Mouse (Mus musculus): ENCODE results near the gene Edem1. TPM values are rescaled to one million over a fixed set of nuclear protein-coding genes. Genes with fewer than 3 reads are reported as not detected.

Gene Edem1
- polyA plus RNA-seq, 1 experiment from 2014 or later = 44.7 TPM

DNA sequence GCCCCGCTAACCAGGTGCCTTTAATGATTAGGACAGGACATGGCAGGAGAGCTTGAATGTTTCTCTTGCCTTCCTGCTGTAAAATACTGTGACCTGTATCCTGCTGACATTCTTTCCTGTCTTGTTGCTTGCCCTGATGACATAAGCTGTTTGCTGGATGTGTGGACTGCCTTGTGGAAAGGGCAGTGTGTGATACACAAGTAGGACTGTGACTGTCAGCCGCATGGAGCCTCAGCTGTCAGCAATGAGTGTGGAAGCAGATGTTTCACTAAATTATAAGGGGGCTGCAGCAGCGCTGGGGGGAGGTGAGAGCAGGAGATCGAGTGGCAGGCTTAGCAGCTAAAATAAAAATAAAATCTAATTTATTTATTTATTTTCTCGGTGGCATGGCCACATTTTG is 56.2 kb downstream of the Edem1 start:
- Histone ChIP-seq H3K36me3 (no peaks in the 10 kb centered on the region), H3K9me3 (no peaks in the 10 kb centered on the region), H3K9ac (no peak overlapping the region), H3K27me3 (replicated peaks) (no peaks in the 10 kb centered on the region), H3K4me1 (replicated peaks) (no peaks in the 10 kb centered on the region), H3K4me3 (replicated peaks) (no peak overlapping the region), H3K4me2 (replicated peaks) (no peak overlapping the region), H3K27ac (no peak overlapping the region)
- no peak for ATAC-seq
- 63% methylated on average over 5 of the region's 5 CpGs for WGBS

DNA sequence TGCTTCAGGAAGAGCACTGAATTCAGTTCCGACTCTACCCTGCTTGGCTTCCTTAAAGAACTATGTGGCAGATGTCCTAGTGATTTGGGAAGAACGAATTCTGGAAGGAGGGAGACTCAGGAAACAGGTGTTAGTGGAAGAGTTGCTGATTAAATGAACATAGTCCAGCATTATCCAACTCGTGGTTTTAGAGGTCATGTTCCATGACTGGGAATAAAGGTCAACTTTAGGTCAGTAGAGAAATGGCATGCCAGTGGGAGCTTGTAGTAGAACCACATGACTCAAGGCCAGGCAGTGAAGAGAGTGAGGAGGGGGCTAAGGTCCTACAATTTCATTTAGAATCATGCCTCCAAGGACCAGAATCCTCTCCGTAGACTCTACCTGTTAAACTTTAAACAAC is 57.9 kb downstream of the Edem1 start:
- Histone ChIP-seq H3K27me3 (replicated peaks) (no peaks in the 10 kb centered on the region), H3K4me3 (replicated peaks) (no peak overlapping the region), H3K9ac (no peak overlapping the region), H3K9me3 (no peaks in the 10 kb centered on the region), H3K27ac (no peak overlapping the region), H3K4me2 (replicated peaks) (no peak overlapping the region), H3K36me3 (no peaks in the 10 kb centered on the region), H3K4me1 (replicated peaks) (no peaks in the 10 kb centered on the region)
- WGBS = 59% methylated on average over 4 of the region's 4 CpGs
- ATAC-seq = no peak

DNA sequence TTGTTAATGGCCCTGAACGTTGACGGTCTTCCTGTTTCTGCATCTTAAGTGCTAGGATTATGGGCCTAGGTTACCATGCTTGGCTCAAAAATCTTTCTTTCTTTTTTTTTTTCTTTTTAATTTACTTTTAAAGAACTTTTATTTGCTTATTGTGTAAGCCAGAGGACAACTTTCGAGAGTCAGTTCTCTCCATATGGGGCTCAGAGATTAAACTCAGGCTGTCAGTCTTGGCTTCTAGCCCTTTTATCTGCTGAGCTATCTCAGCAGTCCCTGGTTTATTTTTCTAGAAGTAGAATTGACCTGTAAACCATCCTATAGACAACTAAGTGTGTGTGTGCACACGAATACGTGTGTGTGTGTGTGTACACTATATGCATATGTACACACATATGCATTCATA is 64.1 kb downstream of the Edem1 start:
- no peaks in the 10 kb centered on the region for H3K4me1 ChIP-seq (replicated peaks)
- H3K4me2 ChIP-seq (replicated peaks) = no peak overlapping the region
- H3K36me3 ChIP-seq = no peaks in the 10 kb centered on the region
- H3K9me3 ChIP-seq = no peaks in the 10 kb centered on the region
- no peak overlapping the region for H3K4me3 ChIP-seq (replicated peaks)
- H3K9ac ChIP-seq = no peak overlapping the region
- no peaks in the 10 kb centered on the region for H3K27me3 ChIP-seq (replicated peaks)
- H3K27ac ChIP-seq = no peak overlapping the region
- 79% methylated on average over 5 of the region's 5 CpGs for WGBS
- ATAC-seq = no peak

GRCm38 (mm10) chr6:108895129-108895528 is 66.7 kb downstream of the Edem1 start:
- no peak for ATAC-seq
- Histone ChIP-seq H3K4me2 (replicated peaks) (no peak overlapping the region), H3K27ac (no peak overlapping the region), H3K36me3 (no peaks in the 10 kb centered on the region), H3K9ac (no peak overlapping the region), H3K27me3 (replicated peaks) (no peaks in the 10 kb centered on the region), H3K4me1 (replicated peaks) (no peaks in the 10 kb centered on the region), H3K4me3 (replicated peaks) (no peak overlapping the region), H3K9me3 (no peaks in the 10 kb centered on the region)
- WGBS = 80% methylated on average over 2 of the region's 2 CpGs

GRCm38 (mm10) chr6:108895976-108896375 is 67.5 kb downstream of the Edem1 start:
- no peak overlapping the region for H3K27ac ChIP-seq
- WGBS = 95% methylated on average over 3 of the region's 3 CpGs
- no peak overlapping the region for H3K4me3 ChIP-seq (replicated peaks)
- no peaks in the 10 kb centered on the region for H3K4me1 ChIP-seq (replicated peaks)
- H3K27me3 ChIP-seq (replicated peaks) = no peaks in the 10 kb centered on the region
- ATAC-seq = no peak
- no peak overlapping the region for H3K9ac ChIP-seq
- H3K36me3 ChIP-seq = no peaks in the 10 kb centered on the region
- no peak overlapping the region for H3K4me2 ChIP-seq (replicated peaks)
- no peaks in the 10 kb centered on the region for H3K9me3 ChIP-seq

- H3K9ac ChIP-seq = no peak overlapping the region
- H3K4me2 ChIP-seq (replicated peaks) = no peak overlapping the region
- no peak overlapping the region for H3K4me3 ChIP-seq (replicated peaks)
- no peaks in the 10 kb centered on the region for H3K27me3 ChIP-seq (replicated peaks)
- no peaks in the 10 kb centered on the region for H3K36me3 ChIP-seq
- no peaks in the 10 kb centered on the region for H3K4me1 ChIP-seq (replicated peaks)
- no peak for ATAC-seq
- no peaks in the 10 kb centered on the region for H3K9me3 ChIP-seq
- no peak overlapping the region for H3K27ac ChIP-seq
- WGBS = 84% methylated on average over 8 of the region's 8 CpGs
Observed at GRCm38 (mm10) chr6:108896525-108897087, 68.2 kb downstream of the Edem1 start.

DNA sequence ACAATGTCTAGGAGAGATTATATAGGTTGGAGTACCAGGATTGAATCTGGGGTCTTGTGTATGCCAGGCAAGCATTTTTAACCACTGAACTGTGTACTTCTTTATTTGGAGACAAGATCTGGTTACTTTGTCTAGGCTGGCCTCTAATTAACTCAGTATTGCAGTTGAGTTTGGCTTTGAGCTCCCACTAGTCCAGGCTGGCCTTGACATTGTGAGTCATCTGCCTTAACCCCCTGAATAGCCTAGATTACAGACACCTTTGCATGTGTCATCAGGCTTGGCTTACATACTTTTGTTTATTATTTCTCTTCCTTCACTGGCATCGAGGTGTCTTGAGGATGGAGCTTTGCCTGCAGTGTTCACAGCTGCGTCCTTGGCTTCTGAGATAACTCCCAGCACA is 70.8 kb downstream of the Edem1 start:
- H3K4me2 ChIP-seq (replicated peaks) = no peak overlapping the region

DNA sequence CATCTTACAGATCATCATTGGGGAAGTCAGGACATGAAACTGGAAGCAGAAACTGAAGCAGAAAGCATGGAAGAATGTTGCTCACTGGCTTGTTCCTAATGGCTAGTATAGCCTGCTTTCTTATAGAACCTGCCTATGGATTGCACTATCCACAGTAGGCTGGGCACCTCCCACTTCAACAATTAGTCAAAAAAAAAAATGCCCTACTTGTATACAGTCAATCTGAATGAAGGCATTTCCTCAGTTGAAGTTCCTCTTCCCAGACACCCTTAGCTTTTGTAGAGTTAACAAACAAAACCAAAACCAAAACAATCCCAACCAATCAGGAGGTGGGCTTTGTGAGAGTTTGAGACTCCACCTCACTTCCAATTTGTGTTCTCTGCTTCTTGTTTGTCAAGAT is 73.7 kb downstream of the Edem1 start:
- H3K27me3 ChIP-seq (replicated peaks) = no peaks in the 10 kb centered on the region
- H3K4me1 ChIP-seq (replicated peaks) = no peaks in the 10 kb centered on the region
- H3K4me2 ChIP-seq (replicated peaks) = no peak overlapping the region
- H3K9me3 ChIP-seq = no peaks in the 10 kb centered on the region
- no peaks in the 10 kb centered on the region for H3K36me3 ChIP-seq
- H3K9ac ChIP-seq = no peak overlapping the region
- H3K4me3 ChIP-seq (replicated peaks) = no peak overlapping the region
- no peak for ATAC-seq
- no peak overlapping the region for H3K27ac ChIP-seq

More for the DNA sequence above, 70.8 kb downstream of the Edem1 start:
- WGBS = 53% methylated on average over 2 of the region's 2 CpGs
- Histone ChIP-seq H3K27ac (no peak overlapping the region), H3K9ac (no peak overlapping the region), H3K9me3 (no peaks in the 10 kb centered on the region), H3K4me1 (replicated peaks) (no peaks in the 10 kb centered on the region), H3K27me3 (replicated peaks) (no peaks in the 10 kb centered on the region), H3K4me3 (replicated peaks) (no peak overlapping the region), H3K36me3 (no peaks in the 10 kb centered on the region)
- ATAC-seq = no peak

DNA sequence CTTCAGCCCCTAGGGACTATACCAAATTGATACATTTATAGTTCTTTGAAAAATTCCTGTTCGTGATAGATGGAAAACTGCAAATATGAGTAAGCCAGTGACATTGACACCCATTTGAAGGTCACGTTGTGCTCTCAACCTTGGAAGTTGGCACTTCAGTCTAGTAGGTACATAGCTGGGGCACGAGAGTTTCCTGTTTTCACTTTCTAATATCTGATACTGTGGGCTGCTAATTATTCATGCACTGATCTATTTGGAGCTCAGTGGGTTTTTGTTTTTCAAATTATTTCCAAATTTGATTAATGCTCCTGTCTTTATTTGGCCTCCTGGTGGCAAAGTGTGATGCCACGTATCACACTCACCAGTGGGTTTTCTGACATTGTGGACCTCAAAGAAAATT is 74.8 kb downstream of the Edem1 start:
- 87% methylated on average over 4 of the region's 4 CpGs for WGBS
- H3K27me3 ChIP-seq (replicated peaks) = no peaks in the 10 kb centered on the region
- no peak overlapping the region for H3K9ac ChIP-seq
- H3K4me2 ChIP-seq (replicated peaks) = no peak overlapping the region
- no peak overlapping the region for H3K27ac ChIP-seq
- H3K9me3 ChIP-seq = no peaks in the 10 kb centered on the region
- H3K4me1 ChIP-seq (replicated peaks) = no peaks in the 10 kb centered on the region
- H3K4me3 ChIP-seq (replicated peaks) = no peak overlapping the region
- no peak for ATAC-seq
- H3K36me3 ChIP-seq = no peaks in the 10 kb centered on the region

- H3K27me3 ChIP-seq (replicated peaks) = no peaks in the 10 kb centered on the region
- 45% methylated on average over 1 of the region's 1 CpGs for WGBS
Observed at GRCm38 (mm10) chr6:108906539-108906938, 78.1 kb downstream of the Edem1 start.

More at GRCm38 (mm10) chr6:108906539-108906938, 78.1 kb downstream of the Edem1 start:
- no peak for ATAC-seq
- no peak overlapping the region for H3K27ac ChIP-seq
- H3K36me3 ChIP-seq = no peaks in the 10 kb centered on the region
- no peaks in the 10 kb centered on the region for H3K9me3 ChIP-seq
- no peak overlapping the region for H3K4me2 ChIP-seq (replicated peaks)
- no peaks in the 10 kb centered on the region for H3K4me1 ChIP-seq (replicated peaks)
- H3K4me3 ChIP-seq (replicated peaks) = no peak overlapping the region
- no peak overlapping the region for H3K9ac ChIP-seq

Other genes starting within 250 kb of the Edem1 start
- gene Bhlhe40, start 168.0 kb upstream of the Edem1 start, polyA plus RNA-seq (2015; fragmentation: Nextera tagmentation; extraction: Ambion mirVana) = 46.4 and 50.1 TPM in 2 replicates
- 84.5 and 98.8 TPM in 2 replicates for gene Arl8b, start 45.5 kb upstream of the Edem1 start, polyA plus RNA-seq (2015; fragmentation: Nextera tagmentation; extraction: Ambion mirVana)